Mouse (Mus musculus) left cerebral cortex, postnatal 4 days (tissue): Measurements from ENCODE around the gene Fv1. TPM values are rescaled to one million over a fixed set of nuclear protein-coding genes. Genes with fewer than 3 reads are reported as not detected.

Experiments
- total RNA-seq, 2 experiments: library from RNA; stranded (reverse); gene quantifications; 2 replicates each; pipeline ENCODE4 v1.2.3; 2021

Fv1 gene
- total RNA-seq, 2 experiments from 2014 or later: 10.4 to 11.3 TPM

Other genes with a start within 250 kb of the Fv1 start
- gene Zfp979, start 226.5 kb upstream of the Fv1 start, total RNA-seq: under 1 TPM; 0.68 to 0.99 TPM
- gene Zfp534, start 166.4 kb upstream of the Fv1 start, total RNA-seq: under 1 TPM; 0.18 to 0.30 TPM
- gene Zfp984, start 59.2 kb upstream of the Fv1 start, total RNA-seq: 1 to 10 TPM; 4.3 to 6.6 TPM
- 10 to 100 TPM; 19.2 to 20.0 TPM for gene Zfp933, start 20.6 kb upstream of the Fv1 start, total RNA-seq
- gene Miip, start 163 bp upstream of the Fv1 start, total RNA-seq: 10 to 100 TPM; 25.1 to 26.3 TPM
- gene Mfn2, start 35.7 kb downstream of the Fv1 start, total RNA-seq: 100 to 1,000 TPM; 134 to 155 TPM
- gene Plod1, start 67.8 kb downstream of the Fv1 start, total RNA-seq: 10 to 100 TPM; 15.2 to 16.0 TPM
- 10 to 100 TPM; 31.0 to 31.7 TPM for gene 2510039O18Rik, start 71.9 kb downstream of the Fv1 start, total RNA-seq
- not detected for gene Nppb, start 116.8 kb downstream of the Fv1 start, total RNA-seq
- gene Nppa, start 131.7 kb downstream of the Fv1 start, total RNA-seq: under 1 TPM; 0.42 to 0.62 TPM
- 10 to 100 TPM; 86.1 to 86.6 TPM for gene Clcn6, start 169.8 kb downstream of the Fv1 start, total RNA-seq
- gene Mthfr, start 170.1 kb downstream of the Fv1 start, total RNA-seq: 10 to 100 TPM; 17.5 to 18.4 TPM
- gene Agtrap, start 219.1 kb downstream of the Fv1 start, total RNA-seq: 1 to 10 TPM; 4.2 to 4.6 TPM